Mouse (Mus musculus) kidney, postnatal 0 days (tissue): ENCODE results near the gene Pqlc2. TPM values are rescaled to one million over a fixed set of nuclear protein-coding genes. Genes with fewer than 3 reads are reported as not detected.

Source experiments
- ATAC-seq: fragments of 200-750 bp; cut with Nextera tagmentation; replicated peaks from 2 replicates; pipeline ENCODE4 v1.8.0; 2017; ENCODE audit warnings: low read depth, moderate number of reproducible peaks, moderate TSS enrichment, moderate library complexity; ENCODE audit not compliant: low FRiP score
- DNase-seq: peaks from one replicate; pipeline ENCODE4 v3.0.0-alpha.2; 2016; ENCODE audit warnings: low spot score
- H3K27ac ChIP-seq: fragments of 300-500 bp; sonication (generic); 2 replicates; pipeline ENCODE4 v1.5.1; 2014; ENCODE audit warnings: mild to moderate bottlenecking
- H3K27me3 ChIP-seq: fragments of 300-500 bp; sonication (generic); 2 replicates; pipeline ENCODE4 v1.6.1; 2014; ENCODE audit warnings: low read length, mixed read lengths; ENCODE audit not compliant: insufficient read depth
- H3K36me3 ChIP-seq: fragments of 300-500 bp; sonication (generic); 2 replicates; pipeline ENCODE4 v1.6.1; 2014; ENCODE audit warnings: low read length, mixed read lengths; ENCODE audit not compliant: insufficient read depth
- H3K4me1 ChIP-seq: fragments of 300-500 bp; sonication (generic); replicated peaks from 2 replicates; pipeline ENCODE4 v1.6.1; 2014; ENCODE audit warnings: antibody characterized with exemption, low read length, mixed read lengths; ENCODE audit not compliant: insufficient read depth
- H3K4me2 ChIP-seq: fragments of 300-500 bp; sonication (generic); 2 replicates; pipeline ENCODE4 v1.6.1; 2014; ENCODE audit warnings: mild to moderate bottlenecking, low read length, moderate library complexity, mixed read lengths
- H3K4me3 ChIP-seq: fragments of 300-500 bp; sonication (generic); replicated peaks from 2 replicates; pipeline ENCODE4 v1.5.1; 2014; ENCODE audit warnings: low read depth, low read length
- H3K9ac ChIP-seq: fragments of 300-500 bp; sonication (generic); 2 replicates; pipeline ENCODE4 v1.6.1; 2014; ENCODE audit warnings: low read depth, low read length
- H3K9me3 ChIP-seq: fragments of 300-500 bp; sonication (generic); replicated peaks from 2 replicates; pipeline ENCODE4 v1.6.1; 2016; ENCODE audit warnings: low read length, inconsistent platforms, mixed read lengths
- CTCF ChIP-seq: IDR thresholded peaks from 2 replicates; pipeline ENCODE4 v1.5.1; 2016; ENCODE audit warnings: antibody characterized with exemption, low read depth, mild to moderate bottlenecking, moderate library complexity
- WGBS: fragments of 180-500 bp; shearing (Covaris S2); extraction: QIAGEN DNeasy Blood & Tissue Kit; methylation state at CpG from one replicate; pipeline ENCODE4 v1.1.7; 2014; 5-methylcytosine and 5-hydroxymethylcytosine counted together
- polyA plus RNA-seq: library from polyadenylated mRNA; unstranded; fragments of >200 nt; fragmentation: Nextera tagmentation; extraction: Ambion mirVana; gene quantifications from 2 replicates; pipeline ENCODE4 v1.2.1, GENCODE M21; 2015

The Pqlc2 gene
- 21.3 and 24.0 TPM in 2 replicates for polyA plus RNA-seq

DNA sequence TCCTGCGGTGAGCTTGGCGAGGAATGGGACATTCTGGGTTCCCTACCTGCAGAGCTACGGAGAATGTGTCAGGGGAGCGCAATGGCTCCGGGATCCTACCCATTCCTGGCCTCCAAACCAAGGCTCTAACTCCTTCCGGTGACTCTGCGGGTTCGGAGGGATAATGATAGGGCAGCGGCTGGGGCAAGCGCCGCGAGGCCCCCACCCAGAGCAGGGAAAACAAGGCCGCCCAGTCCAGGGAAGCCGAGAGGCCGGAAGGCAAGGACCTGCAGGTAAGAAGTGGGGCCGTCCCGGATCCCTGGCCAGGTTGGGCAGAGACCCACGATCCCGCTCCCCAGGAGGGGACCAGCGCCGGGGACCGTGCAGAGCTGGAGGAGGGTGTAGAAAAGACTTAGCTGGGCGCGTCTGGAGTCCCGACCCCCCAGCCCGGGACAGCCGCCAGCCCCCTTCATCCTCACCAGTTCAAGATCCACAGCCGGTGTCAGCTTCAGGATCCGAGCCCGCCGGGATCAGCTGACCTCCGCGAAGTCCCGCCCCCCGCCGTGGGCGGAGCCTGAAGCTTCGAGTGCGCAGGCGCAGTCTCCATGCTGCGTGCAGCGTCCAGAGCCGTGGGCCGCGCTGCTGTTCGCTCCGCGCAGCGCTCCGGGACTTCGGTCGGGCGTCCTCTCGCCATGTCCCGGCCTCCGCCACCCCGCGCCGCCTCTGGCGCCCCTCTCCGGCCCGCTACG lies at the start of gene Pqlc2, which contains the start of gene Akr7a5:
Pqlc2 (minus strand) TSS at position 538 of the 728 bp plus-strand sequence.
Akr7a5 (plus strand) TSS at position 574 of the 728 bp plus-strand sequence.
- Histone ChIP-seq H3K9ac (peak within 1 kb of the TSS; percentile 91), H3K9me3 (no peaks in the 10 kb centered on the region), H3K27me3 (no peaks in the 10 kb centered on the region), H3K36me3 (0 out of 2 replicates have a peak, but pooled peaks cover 9% of the 10 kb centered on the region), H3K4me3 (peak within 1 kb of the TSS; percentile 91), H3K4me1 (peaks cover 11% of the 10 kb centered on the region; the same call in 1 of the 2 replicates), H3K27ac (peak within 1 kb of the TSS; percentile 92), H3K4me2 (peak within 1 kb of the TSS; percentile 96)
- DNase-seq (peak; percentile 95), ATAC-seq (peak; percentile 76)
- 0 out of 2 replicates have a peak, but pooled peaks have one; percentile 8 for TF ChIP-seq CTCF
- WGBS, result under 1% methylated on average over 57 of the region's 63 CpGs

GRCm38 (mm10) chr4:139357211-139357610 lies 46.7 kb upstream of the Pqlc2 start:
- no peaks in the 10 kb centered on the region for H3K9me3 ChIP-seq

DNA sequence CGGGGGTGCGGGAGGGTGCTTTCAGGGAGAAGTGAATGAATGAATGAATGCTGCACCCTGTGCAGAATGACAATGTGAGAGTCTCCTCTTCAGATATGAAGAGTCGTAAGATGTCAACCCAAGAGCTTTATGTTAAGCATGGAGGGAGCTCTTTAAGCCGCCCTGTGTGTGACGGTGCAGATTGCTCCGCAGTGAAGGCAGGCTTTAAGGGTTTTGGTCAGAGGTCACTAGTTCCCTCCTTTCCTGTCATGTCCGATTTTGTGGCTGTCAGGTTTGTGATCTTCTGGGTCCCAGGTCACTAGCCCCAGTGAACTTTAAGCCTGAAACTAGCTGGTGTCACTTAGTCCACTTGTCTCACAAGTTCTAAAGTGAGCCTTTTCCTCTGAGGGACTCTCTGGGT lies 42.3 kb upstream of the Pqlc2 start:
- Histone ChIP-seq H3K4me3 (peak overlapping the region; percentile 72), H3K4me1 (peaks cover 9% of the 10 kb centered on the region), H3K36me3 (peaks cover 35% of the 10 kb centered on the region), H3K9me3 (no peaks in the 10 kb centered on the region), H3K4me2 (peak overlapping the region; percentile 87), H3K27ac (peak overlapping the region; percentile 89), H3K27me3 (no peaks in the 10 kb centered on the region), H3K9ac (peak overlapping the region; percentile 74)
- DNase-seq, result no peak
- ATAC-seq, result peak; percentile 2; the same call in 1 of the 2 replicates
- WGBS, result 2% methylated on average over 7 of the region's 7 CpGs
- TF ChIP-seq CTCF, result no peak

More at GRCm38 (mm10) chr4:139357211-139357610, 46.7 kb upstream of the Pqlc2 start:
- Histone ChIP-seq H3K27ac (no peak overlapping the region), H3K4me3 (no peak overlapping the region), H3K4me1 (no peaks in the 10 kb centered on the region; the same call in 1 of the 2 replicates), H3K27me3 (no peaks in the 10 kb centered on the region), H3K36me3 (peaks cover 51% of the 10 kb centered on the region), H3K4me2 (no peak overlapping the region), H3K9ac (no peak overlapping the region)
- 89% methylated on average over 3 of the region's 3 CpGs for WGBS
- TF ChIP-seq CTCF, result no peak
- DNase-seq, result no peak
- ATAC-seq, result no peak

DNA sequence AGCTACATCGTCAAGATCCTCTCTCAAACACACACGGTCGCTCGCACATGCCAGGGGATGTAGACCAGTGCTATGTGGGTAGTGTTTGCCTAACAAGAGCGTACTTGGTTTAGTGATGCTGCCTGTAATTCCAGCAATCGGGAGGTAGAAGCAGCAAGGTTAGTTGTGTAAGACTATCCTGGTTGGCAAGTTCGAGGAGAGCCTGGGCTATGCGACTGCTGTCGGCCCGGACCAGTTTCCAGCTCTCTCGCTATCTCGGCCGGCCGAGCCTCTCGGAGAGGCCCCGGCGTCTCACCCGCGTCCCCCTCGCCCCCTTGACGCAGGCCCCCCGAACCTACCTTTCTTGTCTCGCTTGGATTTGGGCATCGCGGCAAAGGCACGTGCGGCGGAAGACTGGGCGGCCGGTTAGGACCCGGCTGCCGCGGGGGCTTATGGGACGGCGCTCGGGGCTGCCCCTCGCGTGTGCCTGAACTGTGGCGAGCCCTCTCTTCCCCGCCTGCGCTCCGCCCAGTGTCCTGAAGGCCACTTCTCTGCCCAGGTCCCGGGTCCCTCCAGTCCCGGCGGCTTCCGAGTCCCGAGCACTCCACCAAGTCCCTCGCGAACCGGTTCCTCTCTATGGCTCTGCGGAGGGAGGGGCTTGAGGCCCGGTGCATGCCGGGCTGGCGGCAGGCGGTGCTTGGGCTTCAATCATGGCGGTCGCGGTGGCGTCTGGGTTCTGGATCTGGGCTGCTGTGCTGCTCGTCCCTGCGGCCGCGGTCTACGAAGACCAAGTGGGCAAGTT lies 41.6 kb upstream of the Pqlc2 start, which contains the start of the genes Mrto4, Emc1 and Ubr4:
Mrto4 (minus strand) TSS at position 646 of the 781 bp plus-strand sequence.
Emc1 (plus strand) TSS at position 657 of the 781 bp plus-strand sequence.
Ubr4 (plus strand) TSS at position 679 of the 781 bp plus-strand sequence.
- Histone ChIP-seq H3K9ac (peak within 1 kb of the TSS; percentile 74), H3K27ac (peak within 1 kb of the TSS; percentile 89), H3K36me3 (peaks cover 32% of the 10 kb centered on the region), H3K4me3 (peak within 1 kb of the TSS; percentile 72), H3K9me3 (no peaks in the 10 kb centered on the region), H3K4me2 (peak within 1 kb of the TSS; percentile 87), H3K27me3 (no peaks in the 10 kb centered on the region), H3K4me1 (peaks cover 9% of the 10 kb centered on the region)
- ATAC-seq, result peak; percentile 94
- DNase-seq, result peak; percentile 93
- TF ChIP-seq CTCF, result no peak
- under 1% methylated on average over 51 of the region's 64 CpGs for WGBS

- Histone ChIP-seq H3K9ac (no peak overlapping the region), H3K27ac (no peak overlapping the region), H3K36me3 (peaks cover 39% of the 10 kb centered on the region), H3K27me3 (no peaks in the 10 kb centered on the region), H3K4me1 (no peaks in the 10 kb centered on the region), H3K9me3 (no peaks in the 10 kb centered on the region), H3K4me3 (no peak overlapping the region), H3K4me2 (no peak overlapping the region)
- 83% methylated on average over 23 of the region's 23 CpGs for WGBS
- DNase-seq (no peak), ATAC-seq (no peak)
- TF ChIP-seq CTCF, result no peak
Measured at GRCm38 (mm10) chr4:139345416-139346019, 35.0 kb upstream of the Pqlc2 start.

DNA sequence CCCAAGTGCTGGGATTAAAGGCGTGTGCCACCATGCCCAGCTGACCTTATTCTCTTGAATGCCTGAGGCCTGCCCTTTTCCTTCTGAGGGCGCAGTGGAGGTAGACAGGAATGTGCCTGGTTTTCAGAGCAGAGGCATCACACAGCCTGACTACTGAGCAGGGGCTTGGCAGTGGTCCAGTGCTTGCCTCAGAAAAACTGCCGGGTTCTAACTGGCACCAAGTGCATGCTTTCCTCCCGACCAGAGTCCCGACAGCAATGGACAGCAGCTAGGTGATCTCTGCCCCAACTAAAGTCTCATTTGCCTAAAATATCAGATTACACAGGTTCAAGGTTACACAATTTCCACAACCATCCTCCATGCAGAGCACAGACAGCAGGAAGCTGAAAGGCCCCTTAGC lies 33.2 kb upstream of the Pqlc2 start:
- 58% methylated on average over 5 of the region's 5 CpGs for WGBS
- no peaks in the 10 kb centered on the region for H3K27me3 ChIP-seq
- ATAC-seq (0 out of 2 replicates have a peak, but pooled peaks have one; percentile 18), DNase-seq (no peak)
- H3K9ac ChIP-seq, result no peak overlapping the region
- H3K36me3 ChIP-seq, result peaks cover 29% of the 10 kb centered on the region
- H3K4me2 ChIP-seq, result no peak overlapping the region
- H3K4me1 ChIP-seq, result no peaks in the 10 kb centered on the region
- no peak overlapping the region for H3K4me3 ChIP-seq
- H3K9me3 ChIP-seq, result no peaks in the 10 kb centered on the region
- no peak overlapping the region for H3K27ac ChIP-seq
- no peak for TF ChIP-seq CTCF
